Mouse (Mus musculus) frontal cortex, adult 2 months (tissue): ENCODE measurements at regions not wholly inside any gene's neighbourhood (a gene's known extent, or its start where the extent isn't known, plus 50 kb on each side); places are given as distances from the start of the nearest gene placed in this dataset.

Experiments used
- DNase-seq, 2 experiments: peaks; one replicate each; pipeline ENCODE4 v3.0.0; 2022; ENCODE audit warnings: low spot score in 1 of 2; ENCODE audit errors: extremely low spot score in 1 of 2

GRCm38 (mm10) chr15:84616880-84617279 lies 52.5 kb upstream of the Prr5 start:
- peak in 1 of 2 experiments; percentile 77 for DNase-seq

- peak; percentile 76 to 98 for DNase-seq
These were observed 55.6 kb upstream of the Prr5 start for GRCm38 (mm10) chr15:84613536-84614527.

- DNase-seq = no peak
These were observed 55.3 kb upstream of the Rtl6 start for GRCm38 (mm10) chr15:84612961-84613360.

GRCm38 (mm10) chr15:84609825-84610442 lies 52.3 kb upstream of the Rtl6 start:
- peak; percentile 50 to 82 for DNase-seq

- DNase-seq = no peak
These were observed 51.4 kb upstream of the Rtl6 start for GRCm38 (mm10) chr15:84609063-84609462.
